Mouse (Mus musculus) layer of hippocampus, postnatal 25 days (tissue): Measurements from ENCODE around the gene Speer4d. TPM values are rescaled to one million over a fixed set of nuclear protein-coding genes. Genes with fewer than 3 reads are reported as not detected.
"Not testable (repeated sequence)": the region's sequence is repeated elsewhere in the genome, so short reads cannot be mapped to it uniquely, and the experiment has no call there.

Source experiments
- DNase-seq, 2 experiments: peaks; one replicate each; pipeline ENCODE4 v3.0.0; 2022; ENCODE audit warnings: mixed read lengths in 2 of 2, low spot score in 1 of 2; ENCODE audit errors: extremely low spot score in 1 of 2
- total RNA-seq, 2 experiments: library from RNA; stranded (reverse); gene quantifications; 2 replicates each; pipeline ENCODE4 v1.2.3; 2021

Speer4d gene
- not detected for total RNA-seq

DNA sequence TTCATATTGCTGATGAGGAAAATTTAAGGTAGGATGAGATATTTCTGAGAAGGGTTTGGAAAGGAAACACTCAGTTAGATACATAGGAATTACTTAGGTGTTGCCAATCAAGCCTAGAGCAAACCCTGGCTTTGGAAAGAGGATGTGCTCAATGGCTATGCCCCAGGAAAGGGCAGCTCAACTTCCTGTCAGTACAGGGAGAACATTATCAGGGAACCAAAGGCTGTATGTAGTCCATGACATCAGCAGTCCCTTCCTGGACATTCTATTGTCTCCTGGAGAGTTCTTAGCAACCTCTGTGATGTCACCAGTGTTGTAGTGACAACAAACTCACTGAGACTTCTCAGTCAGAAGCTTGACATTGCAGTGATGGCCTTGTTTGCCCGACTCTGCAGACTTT lies at the start of gene Speer4d:
Speer4d (plus strand) TSS at position 301 of the 400 bp plus-strand sequence.
- DNase-seq: not testable (repeated sequence)

DNA sequence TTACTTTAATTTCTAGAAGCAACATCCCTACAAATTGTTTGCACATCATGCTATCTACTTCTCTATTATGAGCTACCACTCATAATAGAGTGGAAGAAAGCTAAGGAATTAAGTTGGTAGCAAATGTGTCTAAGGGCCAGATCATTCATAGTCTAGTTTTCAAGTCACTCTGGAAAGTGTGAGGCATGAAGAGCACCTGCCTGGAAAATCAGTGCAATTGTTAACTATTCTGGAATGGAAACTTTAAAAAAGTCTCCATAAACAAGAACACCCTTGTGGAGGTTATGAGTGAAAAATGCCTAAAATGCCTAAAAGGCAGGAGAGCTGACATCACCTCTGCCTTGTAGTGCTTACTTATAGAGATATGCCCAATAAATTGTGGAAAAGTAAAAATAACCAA lies 45.1 kb upstream of the Speer4d start:
- not testable (repeated sequence) for DNase-seq

DNA sequence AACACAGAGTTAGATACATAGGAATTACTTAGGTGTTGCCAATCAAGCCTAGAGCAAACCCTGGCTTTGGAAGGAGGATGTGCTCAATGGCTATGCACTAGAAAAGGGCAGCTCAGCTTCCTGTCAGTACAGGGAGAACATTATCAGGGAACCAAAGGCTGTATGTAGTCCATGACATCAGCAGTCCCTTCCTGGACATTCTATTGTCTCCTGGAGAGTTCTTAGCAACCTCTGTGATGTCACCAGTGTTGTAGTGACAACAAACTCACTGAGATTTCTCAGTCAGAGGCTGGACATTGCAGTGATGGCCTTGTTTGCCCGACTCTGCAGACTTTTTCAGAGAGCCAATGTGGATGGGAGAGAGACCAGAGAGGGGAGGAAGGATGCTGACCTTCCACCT lies 41.8 kb upstream of the Speer4d start, which contains the start of gene Gm21083:
Gm21083 (plus strand) TSS at position 301 of the 400 bp plus-strand sequence.
- not testable (repeated sequence) for DNase-seq

DNA sequence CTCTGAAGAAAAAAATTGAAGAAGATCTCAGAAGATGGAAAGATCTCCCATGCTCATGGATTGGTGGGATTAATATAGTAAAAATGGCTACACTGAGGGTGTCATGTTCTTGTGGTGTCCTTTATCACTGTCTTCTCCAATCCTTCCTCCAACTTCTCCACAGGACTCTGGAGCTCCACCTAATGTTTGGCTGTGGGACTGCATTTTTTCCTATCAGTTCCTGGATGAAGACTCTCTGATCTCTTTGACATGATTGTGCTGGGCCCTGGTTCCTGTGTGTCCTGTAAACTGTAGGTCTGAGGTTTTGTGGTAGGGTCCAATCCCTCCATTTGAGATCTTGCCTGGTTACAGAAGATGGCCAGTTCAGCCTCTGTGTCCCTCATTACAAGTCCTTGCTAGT lies 32.5 kb upstream of the Speer4d start:
- DNase-seq: peak in 1 of 2 experiments; percentile 45

DNA sequence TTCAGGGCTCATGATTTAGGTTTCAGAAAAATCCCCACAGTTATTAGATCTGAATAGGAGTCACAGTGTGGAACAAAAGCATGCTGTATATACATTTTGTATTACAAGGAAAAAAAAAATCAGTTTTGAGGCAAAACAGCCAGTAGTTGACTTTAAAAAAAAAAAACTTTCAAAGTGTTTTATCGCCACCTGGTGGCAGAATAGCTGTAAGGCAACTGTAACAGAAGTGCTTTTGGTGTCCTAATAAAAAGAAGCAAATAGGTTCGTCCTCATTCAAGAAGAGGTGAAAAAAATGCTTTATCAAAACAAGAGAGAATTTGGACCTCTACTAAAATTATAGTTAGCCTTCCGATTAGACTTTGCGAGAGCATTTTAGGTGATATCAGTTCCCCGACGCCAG lies 30.6 kb upstream of the Speer4d start:
- peak in 1 of 2 experiments; percentile 5 for DNase-seq

DNA sequence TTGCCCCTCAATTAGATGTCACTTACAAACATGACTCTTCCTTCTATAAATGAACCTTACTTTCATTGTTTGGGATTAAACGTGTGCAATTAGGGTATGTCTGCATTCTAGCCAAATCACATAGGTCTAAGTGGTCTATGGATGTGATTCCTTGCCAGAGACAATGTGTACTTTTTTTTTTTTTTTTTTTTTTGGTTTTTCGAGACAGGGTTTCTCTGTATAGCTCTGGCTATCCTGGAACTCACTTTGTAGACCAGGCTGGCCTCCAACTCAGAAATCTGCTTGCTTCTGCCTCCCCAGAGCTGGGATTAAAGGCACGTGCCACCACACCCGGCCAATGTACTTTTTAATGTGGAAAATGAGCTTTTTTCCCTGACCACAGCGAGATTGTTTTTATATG lies 28.2 kb upstream of the Speer4d start:
- not testable (repeated sequence) for DNase-seq

DNA sequence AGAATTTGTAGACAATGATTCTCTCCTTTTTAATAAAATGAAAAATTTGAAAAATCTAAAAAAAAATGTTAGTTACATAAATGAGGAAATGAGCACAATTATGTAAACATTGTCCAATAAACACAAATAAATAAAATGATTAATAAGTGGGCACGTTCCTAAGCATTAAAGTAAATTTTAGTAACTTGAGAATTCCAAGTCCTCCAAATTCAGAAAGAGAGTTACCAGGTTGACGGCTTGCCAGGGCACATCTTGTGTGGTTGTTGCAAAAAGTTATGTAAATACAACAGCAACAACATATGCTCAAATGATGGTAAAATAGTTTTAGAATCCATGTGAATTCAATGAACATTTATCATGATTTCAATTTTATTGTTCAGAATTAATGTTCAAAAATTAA lies 27.3 kb upstream of the Speer4d start:
- DNase-seq: not testable (repeated sequence)

DNA sequence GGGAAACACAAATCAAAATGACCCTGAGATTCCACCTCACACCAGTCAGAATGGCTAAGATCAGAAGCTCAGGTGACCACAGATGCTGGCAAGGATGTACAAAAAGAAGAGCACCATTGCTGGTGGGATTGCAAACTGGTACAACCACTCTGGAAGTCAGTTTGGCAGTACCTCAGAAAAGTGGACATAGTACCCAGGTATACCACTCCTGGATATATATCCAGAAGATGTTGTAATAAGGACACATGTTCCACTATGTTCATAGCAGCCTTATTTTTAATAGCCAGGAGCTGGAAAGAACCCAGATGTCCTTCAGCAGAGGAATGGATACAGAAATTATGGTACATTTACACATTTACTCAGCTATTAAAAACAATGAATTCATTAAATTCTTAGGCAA lies 20.0 kb upstream of the Speer4d start:
- DNase-seq: not testable (repeated sequence)

DNA sequence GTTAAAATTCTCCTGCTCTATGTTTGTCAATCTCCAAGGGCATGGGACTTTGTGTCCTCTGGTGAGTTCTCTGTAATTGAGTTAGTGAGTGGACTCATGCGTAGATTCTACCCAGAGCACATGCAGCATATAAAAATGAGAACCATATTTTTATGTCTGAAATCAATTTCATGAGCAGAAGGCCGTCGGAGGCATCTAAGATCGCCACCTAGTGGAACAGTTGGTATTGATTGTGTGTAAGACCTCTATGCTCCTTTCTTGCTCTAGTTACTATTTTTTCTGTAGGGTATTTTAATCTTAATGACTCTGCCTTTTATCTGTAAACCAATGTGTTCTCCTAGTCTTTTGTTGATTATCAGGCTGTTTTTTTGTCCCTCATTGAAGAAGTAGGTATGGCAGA lies 18.5 kb upstream of the Speer4d start:
- peak in 1 of 2 experiments; percentile 6 for DNase-seq

DNA sequence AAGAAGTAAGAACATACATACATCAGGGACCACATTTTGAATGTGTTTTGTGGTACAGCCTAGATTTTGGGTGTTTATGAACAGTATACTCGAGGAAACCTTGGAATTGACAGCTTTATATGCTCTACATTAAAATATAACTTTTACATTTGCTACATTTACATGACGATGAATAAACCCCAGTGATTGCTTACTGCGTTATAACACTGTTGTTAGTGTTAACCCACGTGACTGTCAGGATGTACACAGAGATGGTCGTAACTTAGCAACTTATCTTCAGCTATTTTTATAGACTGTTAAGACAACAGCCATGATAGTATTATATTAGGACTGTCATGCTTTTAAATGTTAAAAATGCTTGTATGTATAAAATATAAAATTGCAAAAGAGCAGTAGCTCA lies 17.4 kb upstream of the Speer4d start:
- not testable (repeated sequence) for DNase-seq

DNA sequence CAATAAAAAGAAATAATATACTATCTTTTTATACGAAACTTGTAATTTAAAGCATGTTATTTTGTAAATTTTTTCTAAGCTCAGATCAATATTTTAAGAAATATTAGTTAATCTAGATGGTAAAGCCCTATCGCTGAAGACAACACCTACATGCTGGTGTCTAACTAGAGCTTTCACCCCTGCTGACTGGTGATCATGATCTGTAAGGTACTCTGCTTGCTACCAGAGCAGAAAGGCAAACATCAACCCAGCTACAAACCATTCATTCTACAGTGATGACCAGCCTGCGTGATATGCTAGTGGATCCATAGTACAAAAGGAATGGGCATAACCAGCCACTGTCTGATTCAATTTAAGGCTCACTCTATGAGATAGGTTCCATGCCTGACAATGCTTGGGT lies 16.9 kb upstream of the Speer4d start:
- DNase-seq: not testable (repeated sequence)

DNA sequence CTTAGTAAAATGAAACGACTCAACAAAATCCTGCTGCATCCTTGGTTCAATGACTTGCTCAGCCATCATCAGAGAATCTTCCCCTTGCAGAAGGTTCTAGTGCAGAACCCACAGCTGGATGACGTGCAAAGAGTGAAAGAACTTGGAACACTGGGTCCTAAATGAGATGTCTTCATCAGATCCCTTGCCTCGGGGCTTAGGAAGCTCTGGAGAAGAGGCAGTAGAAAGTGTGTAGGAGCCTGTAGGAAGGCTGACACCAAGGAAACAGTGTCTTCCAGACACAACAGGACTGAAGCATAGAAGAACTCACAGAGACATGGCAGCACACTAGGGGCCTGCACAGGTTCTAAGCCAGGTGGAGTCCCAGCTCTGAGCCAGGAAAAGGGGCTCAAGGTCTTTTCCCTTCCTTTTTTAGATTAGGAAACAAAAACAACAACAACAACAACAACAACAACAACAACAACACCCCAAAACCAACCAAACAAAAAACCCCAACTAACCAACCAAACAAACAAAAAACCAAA lies 16.4 kb upstream of the Speer4d start:
- DNase-seq: not testable (repeated sequence)

DNA sequence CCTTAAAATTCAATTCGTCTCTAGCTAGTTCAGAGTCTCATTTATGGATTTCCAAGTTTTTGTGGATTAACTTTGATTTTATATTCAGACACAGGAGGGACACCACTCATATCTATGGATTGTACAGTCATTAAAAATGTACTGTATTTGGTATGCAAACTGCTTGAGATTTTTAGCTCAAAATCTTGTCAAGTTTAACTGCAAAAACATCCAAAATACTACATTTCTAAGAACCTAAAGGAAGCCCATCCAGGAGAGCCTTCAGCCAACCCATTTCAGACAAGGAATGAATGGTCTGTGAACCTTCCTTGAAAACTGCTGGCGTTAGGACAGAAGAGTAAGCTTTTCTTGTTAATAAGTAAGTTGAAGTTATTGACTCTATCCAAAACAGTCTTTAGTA lies 15.9 kb upstream of the Speer4d start:
- DNase-seq: not testable (repeated sequence)

DNA sequence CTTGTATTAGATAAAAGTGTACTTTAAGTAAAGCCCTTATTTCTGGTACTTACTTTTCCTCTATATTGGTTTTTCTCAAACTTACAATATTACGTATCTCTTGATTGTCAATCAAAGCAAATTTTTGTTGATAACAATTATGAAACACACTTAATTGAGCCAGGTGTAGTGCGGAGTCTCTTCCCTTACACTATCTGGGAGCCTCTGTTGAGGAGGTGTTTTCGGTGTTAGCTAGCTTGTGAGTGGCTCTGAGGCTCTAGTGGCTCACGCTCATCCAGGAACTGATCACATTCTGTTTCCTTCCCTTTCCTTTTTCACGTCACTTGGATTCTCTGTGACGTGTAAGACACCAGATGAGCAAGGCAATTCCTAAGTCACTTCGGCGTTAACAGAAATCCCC lies 15.3 kb upstream of the Speer4d start:
- not testable (repeated sequence) for DNase-seq

DNA sequence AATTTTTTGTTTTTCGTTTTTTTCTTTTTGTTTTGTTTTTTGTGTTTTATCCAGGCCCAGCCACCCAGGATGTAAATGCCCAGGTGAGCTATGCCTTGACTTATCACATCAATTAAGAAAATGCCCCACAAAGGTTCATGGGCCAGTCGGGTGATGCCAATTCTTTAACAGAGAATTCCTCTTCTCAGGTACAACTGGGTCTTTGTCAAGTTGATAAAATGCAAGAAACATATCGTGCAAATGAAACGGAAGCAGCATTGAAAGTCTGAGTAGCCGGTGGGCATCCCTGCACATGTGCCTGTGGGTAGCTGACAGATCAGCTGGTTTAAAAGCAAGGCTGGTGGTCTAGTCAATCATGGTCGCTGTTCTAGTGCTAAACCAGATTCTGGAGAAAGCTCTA lies 12.2 kb upstream of the Speer4d start:
- not testable (repeated sequence) for DNase-seq

DNA sequence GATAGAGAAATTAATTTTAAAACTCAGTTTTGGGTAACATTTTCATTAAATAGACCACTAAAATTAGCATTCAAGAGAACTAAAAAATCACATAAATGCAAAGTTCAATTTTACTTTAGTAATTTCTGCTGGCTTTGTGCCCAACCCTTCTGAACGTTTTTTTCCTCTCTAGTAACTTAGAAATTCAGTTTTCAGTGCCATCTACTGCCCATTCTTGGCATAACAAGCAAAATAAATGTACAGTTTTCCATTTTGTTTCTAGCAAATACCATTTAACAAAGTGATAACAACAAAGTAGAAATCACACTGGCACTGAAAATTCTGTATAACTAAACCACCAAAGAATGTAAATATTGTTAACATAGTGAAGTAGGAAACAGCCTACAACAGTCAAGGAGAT lies 8.2 kb upstream of the Speer4d start:
- peak in 1 of 2 experiments; percentile 3 for DNase-seq

DNA sequence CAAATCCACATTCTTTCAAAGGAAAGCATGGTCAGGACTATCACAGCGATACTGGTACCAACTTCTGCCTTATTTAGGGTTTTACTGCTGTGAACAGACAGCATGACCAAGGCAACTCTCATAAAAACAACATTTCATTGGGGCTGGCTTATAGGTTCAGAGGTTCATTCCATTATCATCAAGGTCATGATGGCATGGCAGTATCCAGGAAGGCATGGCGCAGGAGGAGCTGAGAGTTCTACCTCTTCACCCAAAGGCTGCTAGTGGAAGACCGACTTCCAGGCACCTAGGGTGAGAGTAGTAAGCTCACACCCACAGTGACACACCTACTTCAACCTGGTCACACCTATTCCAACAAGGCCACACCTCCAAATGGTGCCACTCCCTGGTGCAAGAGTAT lies 2.7 kb upstream of the Speer4d start:
- DNase-seq: not testable (repeated sequence)

DNA sequence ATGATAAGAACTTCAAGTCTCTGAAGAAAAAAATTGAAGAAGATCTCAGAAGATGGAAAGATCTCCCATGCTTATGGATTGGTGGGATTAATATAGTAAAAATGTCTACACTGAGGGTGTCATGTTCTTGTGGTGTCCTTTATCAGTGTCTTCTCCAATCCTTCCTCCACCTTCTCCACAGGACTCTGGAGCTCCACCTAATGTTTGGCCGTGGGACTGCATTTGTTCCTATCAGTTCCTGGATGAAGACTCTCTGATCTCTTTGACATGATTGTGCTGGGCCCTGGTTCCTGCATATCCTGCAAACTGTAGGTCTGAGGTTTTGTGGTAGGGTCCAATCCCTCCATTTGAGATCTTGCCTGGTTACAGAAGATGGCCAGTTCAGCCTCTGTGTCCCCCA lies 9.3 kb downstream of the Speer4d start:
- DNase-seq: peak in 1 of 2 experiments; percentile 35

DNA sequence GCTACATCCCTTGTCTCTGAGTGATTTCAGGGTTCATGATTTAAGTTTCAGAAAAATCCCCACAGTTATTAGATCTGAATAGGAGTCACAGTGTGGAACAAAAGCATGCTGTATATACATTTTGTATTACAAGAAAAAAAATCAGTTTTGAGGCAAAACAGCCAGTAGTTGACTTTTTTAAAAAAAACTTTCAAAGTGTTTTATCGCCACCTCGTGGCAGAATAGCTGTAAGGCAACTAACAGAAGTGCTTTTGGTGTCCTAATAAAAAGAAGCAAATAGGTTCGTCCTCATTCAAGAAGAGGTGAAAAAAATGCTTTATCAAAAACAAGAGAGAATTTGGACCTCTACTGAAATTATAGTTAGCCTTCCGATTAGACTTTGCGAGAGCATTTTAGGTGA lies 11.2 kb downstream of the Speer4d start:
- DNase-seq: peak in 1 of 2 experiments; percentile 21

DNA sequence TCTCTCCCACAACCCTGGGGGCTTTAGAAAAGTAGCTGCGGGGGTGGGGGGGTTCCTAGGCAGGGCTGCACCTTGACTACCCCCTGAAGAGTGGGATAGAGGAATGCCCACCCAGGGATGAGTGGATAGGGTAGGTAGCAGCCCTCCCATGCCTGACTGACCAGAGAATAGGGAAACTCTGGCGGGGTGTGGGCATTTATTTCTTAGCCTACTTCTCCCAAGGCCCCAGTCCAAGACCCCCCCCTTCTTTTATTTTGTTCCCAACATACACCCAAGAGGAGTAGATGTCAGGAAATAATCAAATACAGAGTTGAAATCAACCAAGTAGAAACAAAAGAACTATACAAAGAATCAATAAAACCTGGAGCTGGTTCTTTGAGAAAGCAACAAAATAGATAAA lies 18.8 kb downstream of the Speer4d start:
- DNase-seq: not testable (repeated sequence)

DNA sequence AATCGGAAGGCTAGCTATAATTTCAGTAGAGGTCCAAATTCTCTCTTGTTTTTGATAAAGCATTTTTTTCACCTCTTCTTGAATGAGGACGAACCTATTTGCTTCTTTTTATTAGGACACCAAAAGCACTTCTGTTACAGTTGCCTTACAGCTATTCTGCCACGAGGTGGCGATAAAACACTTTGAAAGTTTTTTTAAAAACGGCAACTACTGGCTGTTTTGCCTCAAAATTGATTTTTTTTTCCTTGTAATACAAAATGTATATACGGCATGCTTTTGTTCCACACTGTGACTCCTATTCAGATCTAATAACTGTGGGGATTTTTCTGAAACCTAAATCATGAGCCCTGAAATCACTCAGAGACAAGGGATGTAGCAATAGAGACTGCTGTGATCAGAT lies 26.8 kb downstream of the Speer4d start:
- peak in 1 of 2 experiments; percentile 25 for DNase-seq

DNA sequence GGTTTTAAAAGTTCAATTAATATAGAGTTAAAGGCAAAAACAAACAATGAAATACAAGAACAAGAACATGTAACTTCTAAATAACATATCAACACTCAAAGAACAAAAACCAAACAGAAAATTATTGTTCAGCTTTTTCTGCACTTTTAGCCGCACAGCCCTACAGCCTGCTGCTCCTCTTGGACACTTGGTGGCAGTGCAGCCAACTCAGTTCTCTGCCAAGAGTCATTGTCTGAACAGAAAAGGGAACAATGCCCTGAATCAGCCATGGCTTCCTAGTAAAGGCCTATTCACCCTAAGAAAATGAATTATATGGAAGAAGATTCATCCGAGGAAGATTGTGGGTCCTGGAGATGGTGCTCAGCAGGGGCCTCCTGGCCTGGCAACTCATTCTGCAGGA lies 33.5 kb downstream of the Speer4d start:
- not testable (repeated sequence) for DNase-seq

DNA sequence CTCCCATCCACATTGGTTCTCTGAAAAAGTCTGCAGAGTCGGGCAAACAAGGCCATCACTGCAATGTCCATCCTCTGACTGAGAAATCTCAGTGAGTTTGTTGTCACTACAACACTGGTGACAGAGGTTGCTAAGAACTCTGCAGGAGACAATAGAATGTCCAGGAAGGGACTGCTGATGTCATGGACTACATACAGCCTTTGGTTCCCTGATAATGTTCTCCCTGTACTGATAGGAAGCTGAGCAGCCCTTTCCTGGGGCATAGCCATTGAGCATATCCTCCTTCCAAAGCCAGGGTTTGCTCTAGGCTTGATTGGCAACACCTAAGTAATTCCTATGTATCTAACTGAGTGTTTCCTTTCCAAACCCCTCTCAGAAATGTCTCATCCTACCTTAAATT lies 38.1 kb downstream of the Speer4d start, which contains the start of gene 4930572O03Rik:
4930572O03Rik (minus strand) TSS at position 101 of the 400 bp plus-strand sequence.
- DNase-seq: not testable (repeated sequence)
